Mouse (Mus musculus): Measurements from ENCODE around the gene Plppr5.

- TF ChIP-seq CTCF (IDR thresholded peaks at IDR 0.05; ENCODE audit: low read depth) (no peak), EP300 (IDR thresholded peaks at IDR 0.05; ENCODE audit: low read depth) (no peak)
These were observed 24.7 kb upstream of the Plppr5 start for GRCm38 (mm10) chr3:117549899-117550298.

Measured in heart, postnatal 0 days (tissue).